Mouse (Mus musculus): ENCODE results near the gene Dmap1. TPM values are rescaled to one million over a fixed set of nuclear protein-coding genes. Genes with fewer than 3 reads are reported as not detected.

The Dmap1 gene
- polyA plus RNA-seq (2017; shearing (Covaris generic)), result 10 to 100 TPM; 46.7 to 50.0 TPM

GRCm38 (mm10) chr4:117681931-117682461 lies at the start of gene Dmap1:
Dmap1 (minus strand) TSS chr4:117682273.

GRCm38 (mm10) chr4:117724112-117724511 lies 42.0 kb upstream of the Dmap1 start, which contains the start of gene Gm12845:
Gm12845 (plus strand) TSS chr4:117724412.

Other genes with a start within 250 kb of the Dmap1 start
- gene Rnf220, start 185.2 kb downstream of the Dmap1 start, polyA plus RNA-seq (2017; shearing (Covaris generic)), result 100 to 1,000 TPM; 103 to 132 TPM
- 10 to 100 TPM; 39.9 to 46.0 TPM for gene Eri3, start 131.9 kb downstream of the Dmap1 start, polyA plus RNA-seq (2017; shearing (Covaris generic))
- gene Gm12845, start 42.1 kb upstream of the Dmap1 start, polyA plus RNA-seq (2017; shearing (Covaris generic)), result not detected
- 1 to 10 TPM in 1 of 2 experiments, not detected in 1; 1.7 TPM for gene Klf17, start 83.4 kb upstream of the Dmap1 start, polyA plus RNA-seq (2017; shearing (Covaris generic))
- gene Slc6a9, start 152.2 kb upstream of the Dmap1 start, polyA plus RNA-seq (2017; shearing (Covaris generic)), result 1 to 10 TPM in 1 of 2 experiments, under 1 TPM in 1; 0.44 to 1.0 TPM
- gene Ccdc24, start 190.3 kb upstream of the Dmap1 start, polyA plus RNA-seq (2017; shearing (Covaris generic)), result under 1 TPM in 1 of 2 experiments, not detected in 1; 0.12 TPM
- gene B4galt2, start 201.2 kb upstream of the Dmap1 start, polyA plus RNA-seq (2017; shearing (Covaris generic)), result not detected
- gene Atp6v0b, start 205.1 kb upstream of the Dmap1 start, polyA plus RNA-seq (2017; shearing (Covaris generic)), result 100 to 1,000 TPM; 167 to 231 TPM
- 10 to 100 TPM; 31.7 to 56.9 TPM for gene Dph2, start 209.8 kb upstream of the Dmap1 start, polyA plus RNA-seq (2017; shearing (Covaris generic))
- 10 to 100 TPM; 32.4 to 32.8 TPM for gene Ipo13, start 232.7 kb upstream of the Dmap1 start, polyA plus RNA-seq (2017; shearing (Covaris generic))
- gene Artn, start 247.5 kb upstream of the Dmap1 start, polyA plus RNA-seq (2017; shearing (Covaris generic)), result not detected